Mouse (Mus musculus): ENCODE data around the gene Slc9b1. TPM values are rescaled to one million over a fixed set of nuclear protein-coding genes. Genes with fewer than 3 reads are reported as not detected.

The Slc9b1 gene
- polyA plus RNA-seq, 1 experiment from 2014 or later: not detected

GRCm38 (mm10) chr3:135422232-135422855 lies 74.5 kb downstream of the Slc9b1 start:
- H3K36me3 ChIP-seq (replicated peaks): peaks cover 7% of the 10 kb centered on the region
- peak overlapping the region; percentile 98 for H3K27ac ChIP-seq (replicated peaks)
- WGBS: 34% methylated on average over 8 of the region's 8 CpGs
- peak overlapping the region; percentile 79 for H3K4me3 ChIP-seq
- no peaks in the 10 kb centered on the region for H3K27me3 ChIP-seq (replicated peaks; ENCODE audit: low read depth, poor library complexity, severe bottlenecking)
- peaks cover 24% of the 10 kb centered on the region for H3K4me1 ChIP-seq
- H3K9me3 ChIP-seq: no peaks in the 10 kb centered on the region
- no peak for DNase-seq (ENCODE audit: low spot score)

DNA sequence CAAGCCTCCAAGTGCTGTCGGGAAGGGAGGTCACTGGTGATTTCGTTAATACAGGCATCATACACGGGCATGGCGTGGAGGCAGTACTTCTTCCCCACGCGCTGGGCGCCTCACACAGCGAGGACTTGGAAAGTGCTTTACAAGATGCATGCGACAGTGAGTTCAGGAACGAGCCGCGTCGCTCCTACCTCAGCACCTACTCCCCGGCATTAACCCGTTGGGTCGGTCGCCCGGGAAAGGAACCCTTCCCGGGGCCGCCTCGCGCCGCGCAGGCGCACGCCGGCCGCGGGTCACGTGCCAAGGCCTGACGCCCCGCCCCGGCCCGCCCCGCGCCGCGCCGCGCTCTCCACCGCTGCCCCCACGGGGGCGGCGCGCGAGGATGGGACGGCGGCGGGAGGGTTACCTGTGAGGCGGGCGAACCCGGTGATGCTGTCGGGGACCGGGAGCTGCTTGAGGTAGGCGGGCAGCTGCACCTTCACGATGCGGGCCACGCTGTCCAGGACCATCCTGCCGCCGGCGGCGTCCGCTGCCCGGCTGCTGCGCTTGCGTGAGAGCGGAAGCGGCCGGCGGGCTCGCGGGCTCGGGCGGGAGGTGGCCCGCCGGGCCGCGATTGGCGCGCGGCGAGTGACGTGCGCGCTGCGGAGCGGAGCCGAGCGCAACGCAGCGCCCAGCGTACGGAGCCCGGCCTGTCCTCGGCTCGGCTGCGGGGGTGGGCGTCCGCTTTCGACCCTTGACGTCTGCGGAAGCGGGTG lies 75.2 kb downstream of the Slc9b1 start:
- DNase-seq (ENCODE audit: low spot score): peak; percentile 90
- Histone ChIP-seq H3K4me1 (peaks cover 24% of the 10 kb centered on the region), H3K27me3 (replicated peaks; ENCODE audit: low read depth, poor library complexity, severe bottlenecking) (no peaks in the 10 kb centered on the region), H3K4me3 (peak overlapping the region; percentile 79), H3K9me3 (no peaks in the 10 kb centered on the region), H3K27ac (replicated peaks) (peak overlapping the region; percentile 98), H3K36me3 (replicated peaks) (no peaks in the 10 kb centered on the region; the same call in none of the 2 replicates)
- under 1% methylated on average over 103 of the region's 103 CpGs for WGBS

GRCm38 (mm10) chr3:135423608-135424212 lies 75.9 kb downstream of the Slc9b1 start, which contains the start of gene Cisd2:
Gene Cisd2 (minus strand): TSS chr3:135423925.
- no peak for DNase-seq (ENCODE audit: low spot score)
- H3K27ac ChIP-seq (replicated peaks): peak within 1 kb of the TSS; percentile 98
- no peaks in the 10 kb centered on the region for H3K27me3 ChIP-seq (replicated peaks; ENCODE audit: low read depth, poor library complexity, severe bottlenecking)
- WGBS: 7% methylated on average over 8 of the region's 8 CpGs
- no peaks in the 10 kb centered on the region for H3K9me3 ChIP-seq
- peaks cover 4% of the 10 kb centered on the region; the same call in 1 of the 2 replicates for H3K36me3 ChIP-seq (replicated peaks)
- H3K4me1 ChIP-seq: peaks cover 24% of the 10 kb centered on the region
- H3K4me3 ChIP-seq: peak within 1 kb of the TSS; percentile 79

DNA sequence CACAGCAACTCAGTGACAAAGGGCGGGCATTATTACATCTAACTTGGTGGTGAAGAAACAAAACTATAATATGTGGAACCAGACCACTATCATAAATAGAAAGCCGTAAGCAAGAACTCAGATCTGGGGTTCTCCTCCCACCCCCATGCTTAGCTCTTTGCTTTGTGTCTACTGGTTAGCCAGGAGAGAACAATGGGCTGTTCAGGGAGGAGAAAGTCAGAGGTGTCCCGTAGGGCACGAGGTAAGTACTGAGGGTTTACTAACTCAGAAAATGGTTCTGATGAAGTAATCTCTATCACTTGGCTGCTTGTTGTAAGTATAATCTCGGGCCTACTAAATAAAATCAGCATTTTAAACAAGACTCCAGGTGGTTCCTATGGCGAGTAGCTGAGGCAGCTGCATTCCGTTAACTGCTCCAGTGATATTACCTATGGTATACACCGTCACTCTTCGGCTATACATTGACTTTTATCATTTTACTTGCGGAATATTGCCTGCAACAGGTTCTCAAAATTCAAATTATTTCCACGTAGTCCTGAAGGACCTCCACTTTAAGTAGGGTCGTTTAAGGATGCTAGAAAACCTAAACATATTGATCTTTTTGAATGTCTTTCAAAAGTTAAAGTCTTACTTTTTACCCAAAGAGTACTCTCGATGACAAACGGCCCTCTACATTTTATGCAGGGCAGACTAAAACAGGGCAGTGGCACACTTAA lies 89.2 kb downstream of the Slc9b1 start:
- DNase-seq (ENCODE audit: low spot score): no peak
- WGBS: 42% methylated on average over 14 of the region's 14 CpGs

GRCm38 (mm10) chr3:135437758-135438495 lies 90.1 kb downstream of the Slc9b1 start, which contains the start of gene Ube2d3:
Gene Ube2d3 (plus strand): TSS chr3:135438149.
- Histone ChIP-seq H3K9me3 (no peaks in the 10 kb centered on the region), H3K36me3 (replicated peaks) (peaks cover 33% of the 10 kb centered on the region), H3K27ac (replicated peaks) (peak within 1 kb of the TSS; percentile 100), H3K4me1 (peaks cover 23% of the 10 kb centered on the region), H3K4me3 (peak within 1 kb of the TSS; percentile 81), H3K27me3 (replicated peaks; ENCODE audit: low read depth, poor library complexity, severe bottlenecking) (no peaks in the 10 kb centered on the region)
- DNase-seq (ENCODE audit: low spot score): peak; percentile 100
- WGBS: 0% methylated on average over 56 of the region's 56 CpGs

More for the DNA sequence above, 89.2 kb downstream of the Slc9b1 start:
- peaks cover 23% of the 10 kb centered on the region for H3K4me1 ChIP-seq
- H3K36me3 ChIP-seq (replicated peaks): peaks cover 25% of the 10 kb centered on the region
- H3K4me3 ChIP-seq: peak overlapping the region; percentile 81
- no peaks in the 10 kb centered on the region for H3K27me3 ChIP-seq (replicated peaks; ENCODE audit: low read depth, poor library complexity, severe bottlenecking)
- no peaks in the 10 kb centered on the region for H3K9me3 ChIP-seq
- H3K27ac ChIP-seq (replicated peaks): peak overlapping the region; percentile 100

GRCm38 (mm10) chr3:135438531-135438912 lies 90.7 kb downstream of the Slc9b1 start:
- Histone ChIP-seq H3K4me3 (peak overlapping the region; percentile 81), H3K9me3 (no peaks in the 10 kb centered on the region), H3K27ac (replicated peaks) (peak overlapping the region; percentile 100), H3K27me3 (replicated peaks; ENCODE audit: low read depth, poor library complexity, severe bottlenecking) (no peaks in the 10 kb centered on the region), H3K36me3 (replicated peaks) (peaks cover 35% of the 10 kb centered on the region), H3K4me1 (peaks cover 23% of the 10 kb centered on the region)
- WGBS: under 1% methylated on average over 49 of the region's 50 CpGs
- DNase-seq (ENCODE audit: low spot score): peak; percentile 95

GRCm38 (mm10) chr3:135438913-135439531 lies 91.2 kb downstream of the Slc9b1 start:
- peak overlapping the region; percentile 81 for H3K4me3 ChIP-seq
- no peaks in the 10 kb centered on the region for H3K9me3 ChIP-seq
- under 1% methylated on average over 76 of the region's 76 CpGs for WGBS
- H3K36me3 ChIP-seq (replicated peaks): peaks cover 40% of the 10 kb centered on the region
- DNase-seq (ENCODE audit: low spot score): peak; percentile 86
- H3K27ac ChIP-seq (replicated peaks): peak overlapping the region; percentile 100
- peaks cover 23% of the 10 kb centered on the region for H3K4me1 ChIP-seq
- H3K27me3 ChIP-seq (replicated peaks; ENCODE audit: low read depth, poor library complexity, severe bottlenecking): no peaks in the 10 kb centered on the region

DNA sequence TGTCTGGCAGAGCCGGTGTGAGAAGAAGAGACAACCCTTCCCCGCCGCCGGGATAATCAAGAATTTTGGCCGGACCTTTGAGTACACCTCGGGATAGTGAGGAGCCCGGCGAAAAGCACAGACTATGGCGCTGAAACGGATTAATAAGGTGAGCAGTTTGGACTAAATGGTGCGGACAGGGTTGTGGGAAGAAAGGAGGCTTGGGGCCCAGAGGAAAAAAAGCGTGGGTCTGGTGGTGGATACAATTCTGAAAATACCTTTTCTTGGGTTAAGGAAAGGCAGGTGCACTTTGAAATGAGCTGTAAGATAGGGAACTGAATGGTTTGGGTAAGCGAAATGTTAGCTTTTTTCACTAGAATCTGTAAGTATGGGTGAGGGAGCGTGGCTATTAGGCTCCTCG lies 91.8 kb downstream of the Slc9b1 start:
- no peak for DNase-seq (ENCODE audit: low spot score)
- peaks cover 46% of the 10 kb centered on the region for H3K36me3 ChIP-seq (replicated peaks)
- H3K27ac ChIP-seq (replicated peaks): peak overlapping the region; percentile 100
- no peaks in the 10 kb centered on the region for H3K9me3 ChIP-seq
- peak overlapping the region; percentile 81 for H3K4me3 ChIP-seq
- 5% methylated on average over 15 of the region's 15 CpGs for WGBS
- peaks cover 23% of the 10 kb centered on the region for H3K4me1 ChIP-seq
- H3K27me3 ChIP-seq (replicated peaks; ENCODE audit: low read depth, poor library complexity, severe bottlenecking): no peaks in the 10 kb centered on the region

- Histone ChIP-seq H3K4me3 (peak overlapping the region; percentile 81), H3K27ac (replicated peaks) (0 out of 2 replicates have a peak overlapping the region, but pooled peaks have one; percentile 100), H3K36me3 (replicated peaks) (peaks cover 52% of the 10 kb centered on the region), H3K27me3 (replicated peaks; ENCODE audit: low read depth, poor library complexity, severe bottlenecking) (no peaks in the 10 kb centered on the region), H3K9me3 (no peaks in the 10 kb centered on the region), H3K4me1 (peaks cover 23% of the 10 kb centered on the region)
- peak; percentile 14 for DNase-seq (ENCODE audit: low spot score)
- 29% methylated on average over 7 of the region's 7 CpGs for WGBS
These were observed 92.4 kb downstream of the Slc9b1 start for GRCm38 (mm10) chr3:135440221-135440620.

DNA sequence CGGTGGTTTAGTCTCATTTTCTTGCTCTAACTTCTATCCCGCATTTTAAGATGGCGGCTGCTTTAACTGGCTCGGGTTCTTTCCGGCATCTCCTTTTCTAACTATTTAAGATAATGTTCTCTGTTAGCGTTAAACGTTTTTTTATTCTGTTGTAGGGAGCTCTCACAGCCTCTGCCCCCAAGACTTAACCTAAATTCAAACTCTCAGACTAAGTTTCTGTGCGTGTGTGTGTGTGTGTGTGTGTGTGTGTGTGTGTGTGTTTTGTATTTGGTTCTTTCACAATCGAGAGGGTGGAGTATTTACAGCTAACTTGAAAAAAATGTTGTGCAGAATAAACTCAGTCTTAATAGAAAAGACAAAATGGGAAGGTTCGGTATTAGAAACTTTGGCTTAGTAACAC lies 92.8 kb downstream of the Slc9b1 start:
- Histone ChIP-seq H3K27me3 (replicated peaks; ENCODE audit: low read depth, poor library complexity, severe bottlenecking) (no peaks in the 10 kb centered on the region), H3K4me3 (peak overlapping the region; percentile 81), H3K27ac (replicated peaks) (no peak overlapping the region), H3K36me3 (replicated peaks) (peaks cover 54% of the 10 kb centered on the region), H3K4me1 (peaks cover 23% of the 10 kb centered on the region), H3K9me3 (no peaks in the 10 kb centered on the region)
- no peak for DNase-seq (ENCODE audit: low spot score)
- WGBS: 63% methylated on average over 10 of the region's 10 CpGs

- peaks cover 89% of the 10 kb centered on the region for H3K36me3 ChIP-seq (replicated peaks)
- peaks cover 17% of the 10 kb centered on the region for H3K4me1 ChIP-seq
- H3K9me3 ChIP-seq: no peaks in the 10 kb centered on the region
- no peak for DNase-seq (ENCODE audit: low spot score)
- no peak overlapping the region for H3K4me3 ChIP-seq
- H3K27ac ChIP-seq (replicated peaks): no peak overlapping the region
- no peaks in the 10 kb centered on the region for H3K27me3 ChIP-seq (replicated peaks; ENCODE audit: low read depth, poor library complexity, severe bottlenecking)
These were observed 97.1 kb downstream of the Slc9b1 start for GRCm38 (mm10) chr3:135444930-135445329.
